Mouse (Mus musculus): Measurements from ENCODE around the gene Fam111a.

Fam111a gene

DNA sequence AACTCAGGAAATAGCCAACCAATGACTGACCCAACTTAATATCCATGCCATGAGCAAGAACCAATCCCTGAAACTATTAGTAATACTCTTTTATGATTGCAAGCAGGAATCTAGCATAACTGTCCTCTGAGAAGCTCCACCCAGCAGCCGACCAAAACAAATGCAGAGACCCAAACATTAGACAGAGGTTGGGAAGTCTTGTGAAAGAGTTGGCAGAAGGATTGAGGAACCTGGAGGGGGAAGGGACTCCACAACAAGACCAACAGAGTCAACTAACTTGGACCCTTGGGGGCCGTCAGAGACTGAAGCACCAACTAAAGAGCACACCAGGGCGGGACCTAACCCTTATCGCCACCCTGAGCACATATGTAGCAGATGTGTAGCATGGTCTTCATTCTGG lies 12.7 kb downstream of the Fam111a start:
- no peak for DNase-seq (ENCODE audit: low read depth, low spot score)

DNA sequence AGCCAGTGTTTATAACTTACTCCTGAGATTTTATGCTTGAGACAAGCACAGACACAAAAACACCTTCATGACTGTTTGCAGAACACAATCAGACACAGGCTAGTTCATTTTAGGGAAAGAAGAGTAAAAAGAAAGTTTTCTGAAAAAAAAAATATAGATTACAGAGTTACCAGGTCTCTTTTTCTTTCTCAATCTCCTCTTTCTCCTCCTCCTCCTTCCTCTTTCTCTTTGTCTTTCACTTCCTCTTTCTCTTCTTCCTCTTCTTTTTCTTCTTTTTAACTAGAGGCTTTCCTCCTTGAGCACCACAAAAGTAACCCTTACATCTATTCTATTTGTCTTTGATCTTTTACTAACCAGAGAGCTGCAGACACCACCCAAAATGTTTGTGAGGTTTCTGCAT lies 18.7 kb downstream of the Fam111a start:
- DNase-seq (ENCODE audit: low read depth, low spot score), result no peak

DNA sequence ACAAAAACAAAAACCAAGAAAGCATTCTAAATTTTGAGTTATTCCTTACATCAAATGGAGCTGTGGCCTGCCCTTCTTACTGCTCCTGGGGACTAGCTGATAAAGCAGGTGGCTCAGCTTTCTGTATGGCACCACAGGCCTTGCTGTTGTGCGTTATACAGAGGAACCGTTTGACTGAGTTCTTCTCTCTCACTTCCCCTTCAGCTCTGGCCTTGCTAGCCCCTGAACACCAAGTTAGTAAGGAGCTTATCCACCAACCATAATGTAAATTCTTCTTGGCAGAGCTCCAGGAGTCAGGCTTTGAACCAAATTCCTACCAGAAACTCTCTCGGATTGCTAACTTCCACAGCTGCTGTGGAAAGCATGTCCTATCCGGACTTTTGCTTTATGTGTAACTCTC lies 21.5 kb downstream of the Fam111a start:
- DNase-seq (ENCODE audit: low read depth, low spot score), result no peak

DNA sequence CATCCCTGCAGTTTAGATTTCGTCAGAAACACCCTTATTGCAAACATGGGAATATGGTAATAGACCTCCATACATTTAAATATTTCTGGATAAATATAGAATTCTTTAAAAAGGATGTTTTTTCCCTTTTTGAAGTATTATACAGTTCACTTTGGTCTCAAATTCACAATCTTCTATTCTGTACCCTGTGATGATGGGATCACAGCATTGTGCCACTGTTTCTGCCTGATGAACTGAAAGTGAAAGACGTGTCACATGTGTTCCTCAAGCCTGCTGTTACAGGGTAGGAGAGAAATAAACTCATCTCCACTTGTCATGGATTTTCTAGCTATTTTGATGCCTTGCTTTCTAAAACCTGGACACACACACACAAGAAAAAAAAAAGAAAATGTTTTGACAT lies 25.3 kb downstream of the Fam111a start:
- no peak for DNase-seq (ENCODE audit: low read depth, low spot score)

DNA sequence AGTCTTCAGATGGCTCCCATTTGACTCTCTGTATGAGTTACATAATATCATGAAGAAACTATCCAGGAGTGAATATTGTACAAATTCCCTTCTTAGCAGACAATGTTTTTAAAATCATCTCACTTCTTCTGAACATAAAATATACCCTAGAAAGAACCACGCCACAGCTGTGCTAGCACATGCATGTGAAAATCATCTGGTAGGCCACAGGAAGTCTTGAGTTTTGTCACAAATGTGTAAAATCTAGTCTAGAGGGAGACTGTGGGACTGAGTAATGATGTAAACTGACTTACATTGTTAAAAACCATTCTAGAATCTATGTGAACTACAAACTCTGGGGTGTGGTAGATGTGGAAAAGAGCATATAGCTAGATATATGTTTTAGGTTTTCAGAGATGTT lies 26.1 kb downstream of the Fam111a start:
- DNase-seq (ENCODE audit: low read depth, low spot score), result no peak

DNA sequence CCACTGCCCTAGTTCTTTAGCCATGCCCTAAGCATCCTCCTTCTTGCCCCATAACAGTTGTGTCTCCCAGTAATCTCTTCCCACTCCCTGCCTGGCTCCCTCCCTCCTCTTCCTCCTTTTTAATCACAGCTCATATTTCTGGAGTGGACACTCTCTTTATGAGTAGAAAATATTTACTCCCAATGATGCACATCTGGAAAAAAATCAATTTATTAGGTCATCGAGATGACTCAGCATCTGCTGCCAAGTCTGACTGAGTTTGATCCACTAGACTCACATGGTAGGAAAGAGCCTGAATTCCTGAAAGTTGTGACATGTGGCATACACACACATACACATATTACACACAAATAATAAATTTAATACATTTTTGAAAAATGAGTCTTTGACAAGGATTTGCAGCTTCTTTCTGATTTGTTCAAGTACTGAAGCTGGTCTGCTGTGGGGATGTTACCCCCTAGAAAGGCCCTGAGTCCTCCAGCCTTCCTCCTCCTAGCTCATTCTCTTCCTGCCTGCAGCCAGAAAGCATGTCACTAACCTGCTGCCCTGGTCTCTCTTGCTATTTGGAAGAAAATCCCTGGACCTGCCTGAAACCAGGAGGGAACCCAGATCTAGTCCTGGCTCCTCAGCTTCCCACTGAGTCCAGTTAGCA lies 27.2 kb downstream of the Fam111a start:
- DNase-seq (ENCODE audit: low read depth, low spot score), result no peak

DNA sequence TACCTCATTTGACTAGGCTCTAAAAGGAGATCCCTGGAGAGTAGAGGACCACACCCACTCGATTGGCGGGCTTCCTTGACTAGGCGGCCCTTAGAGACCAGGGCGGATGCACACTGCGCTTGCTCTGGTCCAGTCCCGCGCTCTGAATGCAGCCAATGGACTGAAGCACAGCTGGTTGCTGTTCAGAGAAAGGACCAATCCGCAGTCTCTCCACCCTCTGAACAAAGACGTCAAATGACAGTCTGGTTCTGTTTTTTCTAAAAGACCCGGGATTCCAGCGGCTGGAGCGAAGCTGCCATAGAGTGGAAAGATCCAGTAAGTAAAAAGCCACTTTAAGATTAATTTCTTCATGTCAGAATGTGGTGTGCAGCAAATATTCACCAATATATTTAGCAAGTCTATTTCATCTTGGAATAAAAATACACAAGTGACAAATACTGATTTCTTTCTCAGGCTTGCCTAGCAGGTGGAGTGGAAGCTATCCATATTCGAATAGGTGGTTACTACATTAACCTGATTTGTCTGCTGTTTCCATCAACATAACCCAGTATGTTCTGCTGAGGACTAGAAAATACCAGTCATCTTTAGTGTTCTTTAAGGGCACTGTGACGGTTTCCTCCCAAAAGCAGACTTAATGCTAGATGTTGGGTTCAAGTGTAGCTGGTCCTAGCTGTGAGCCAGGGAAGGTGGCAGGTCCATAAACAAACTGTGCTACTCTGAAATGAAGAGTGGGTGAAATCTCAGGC lies 27.9 kb downstream of the Fam111a start:
- peak; percentile 69 for DNase-seq (ENCODE audit: low read depth, low spot score)

DNA sequence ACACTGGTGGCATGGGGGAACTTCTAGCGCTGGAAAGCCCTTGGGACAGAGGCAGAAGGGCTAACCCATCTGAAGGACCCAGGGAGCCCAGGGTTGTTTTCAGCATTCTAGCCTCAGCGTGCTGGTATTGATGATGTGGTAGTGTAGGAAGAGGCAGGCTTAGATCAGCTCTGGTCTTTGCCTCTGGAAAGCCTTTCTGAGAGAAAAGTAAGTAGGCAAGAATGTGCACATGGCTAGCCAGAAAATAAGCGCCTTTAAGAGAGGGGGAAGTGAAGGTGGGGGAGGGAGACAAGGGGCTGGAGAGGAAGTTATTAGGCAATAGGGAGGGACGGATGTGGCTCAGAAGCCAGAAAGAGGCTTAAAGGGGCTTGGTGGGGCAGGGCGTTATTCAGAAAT lies 28.5 kb downstream of the Fam111a start:
- no peak for DNase-seq (ENCODE audit: low read depth, low spot score)

DNA sequence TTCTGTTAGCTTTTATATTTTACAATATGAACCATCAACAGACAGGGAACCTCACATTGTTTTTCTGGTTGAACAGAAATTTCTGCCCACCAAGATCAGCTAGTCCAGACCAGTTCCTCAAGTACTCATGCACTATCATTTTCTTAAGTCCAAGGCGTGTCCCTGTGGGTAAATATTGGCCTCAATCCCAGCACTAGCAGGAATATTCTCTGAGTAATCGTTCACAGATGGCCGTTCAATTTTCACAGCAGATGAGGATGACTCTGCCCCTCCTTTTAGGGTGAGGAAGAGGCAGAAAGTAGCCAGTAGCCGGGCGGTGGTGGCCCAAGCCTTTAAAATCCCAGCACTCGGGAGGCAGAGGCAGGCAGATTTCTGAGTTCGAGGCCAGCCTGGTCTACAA lies 29.6 kb downstream of the Fam111a start:
- DNase-seq (ENCODE audit: low read depth, low spot score), result no peak

DNA sequence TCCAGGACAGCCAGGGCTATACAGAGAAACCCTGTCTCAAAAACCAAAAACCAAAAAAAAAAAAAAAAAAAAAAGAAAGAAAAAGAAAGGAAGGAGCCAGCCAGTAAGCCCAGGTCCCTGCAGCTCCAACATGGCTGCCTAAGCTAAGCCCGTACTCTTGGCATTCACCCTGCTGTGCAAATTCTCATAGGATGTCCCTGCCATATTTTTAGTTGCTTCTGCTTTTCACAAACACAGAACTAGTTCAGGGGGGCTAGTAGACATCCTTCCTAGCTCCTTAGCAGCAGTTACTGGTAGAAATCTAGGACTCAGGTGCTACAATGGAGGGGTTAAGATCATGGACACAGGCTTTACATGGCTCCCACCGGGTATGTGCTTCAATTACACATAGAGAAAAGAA lies 30.0 kb downstream of the Fam111a start:
- DNase-seq (ENCODE audit: low read depth, low spot score), result no peak

DNA sequence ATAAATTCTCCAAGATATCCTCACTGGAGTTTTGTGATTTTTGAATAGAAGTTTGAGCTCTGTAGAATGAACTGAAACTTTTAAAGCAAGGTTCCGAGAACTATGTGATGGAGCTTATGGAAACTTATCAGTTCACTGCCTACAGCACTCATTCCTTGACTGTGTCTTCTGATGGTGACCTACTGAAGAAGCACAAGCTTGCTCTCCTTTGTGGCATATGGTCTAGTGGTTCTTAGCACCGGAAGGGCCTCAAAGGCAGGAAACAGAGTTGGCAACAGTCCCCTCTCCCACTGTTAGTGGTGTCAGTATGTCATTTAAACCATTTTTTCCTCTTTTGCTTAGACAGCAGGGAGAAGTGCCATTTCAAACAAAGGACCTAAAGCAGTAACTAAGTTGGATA lies 31.1 kb downstream of the Fam111a start:
- DNase-seq (ENCODE audit: low read depth, low spot score), result no peak

DNA sequence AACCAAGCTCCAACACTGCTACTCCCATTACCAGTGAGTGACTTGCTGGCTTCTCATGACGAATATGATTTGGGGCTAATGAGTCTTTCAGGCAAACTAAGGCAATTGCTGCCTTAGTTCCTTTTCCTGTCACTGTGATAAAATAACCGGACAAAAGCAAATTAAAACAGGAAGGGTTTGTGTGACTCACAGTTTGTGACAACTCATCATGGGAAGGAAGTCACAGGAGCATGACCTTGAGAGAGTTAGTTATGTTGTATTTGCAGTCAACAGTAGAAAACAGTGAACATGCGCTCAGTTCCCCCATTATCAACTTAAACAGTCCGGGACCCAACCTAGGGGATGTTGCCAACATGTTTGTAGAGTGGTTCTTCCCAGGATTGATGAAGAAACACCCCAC lies 39.8 kb downstream of the Fam111a start:
- DNase-seq (ENCODE audit: low read depth, low spot score), result no peak

DNA sequence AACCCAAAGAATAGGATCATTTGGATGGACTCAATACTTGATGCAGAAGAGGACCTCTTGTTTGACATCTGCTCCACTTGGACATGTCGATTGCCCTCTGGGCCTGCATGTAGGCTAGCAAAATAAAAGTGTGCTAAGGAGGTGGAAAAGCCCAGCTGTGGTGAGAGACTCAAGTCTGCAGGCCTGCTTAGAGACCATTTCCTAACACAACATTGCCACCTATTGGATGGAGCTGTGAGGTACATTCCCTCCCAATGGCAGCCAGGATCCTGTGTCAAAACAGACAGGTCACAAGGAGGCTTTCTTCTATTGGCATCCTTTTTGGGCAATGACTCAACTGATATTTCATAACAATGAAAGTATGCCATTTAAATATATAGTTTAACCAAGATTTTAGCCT lies 46.4 kb downstream of the Fam111a start:
- DNase-seq (ENCODE audit: low read depth, low spot score), result peak; percentile 48

DNA sequence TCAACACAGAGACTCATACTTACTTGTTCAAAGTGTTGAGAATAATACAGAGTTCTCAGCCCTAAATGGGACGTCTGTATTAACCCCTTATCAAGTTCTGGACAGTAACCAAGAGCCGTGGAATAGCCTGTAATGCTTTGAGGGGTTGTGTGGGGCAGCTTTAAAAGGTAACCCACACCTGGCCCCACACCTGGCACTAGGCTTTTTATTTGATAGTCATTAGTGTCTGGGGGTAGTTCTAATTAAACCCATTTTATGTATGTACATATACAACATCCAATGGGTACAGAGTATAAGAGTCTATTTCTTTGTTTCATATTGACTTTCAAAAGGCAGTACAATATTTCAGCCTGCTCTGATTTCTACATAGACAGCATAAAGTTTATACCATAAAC lies 49.6 kb downstream of the Fam111a start:
- DNase-seq (ENCODE audit: low read depth, low spot score), result no peak

DNA sequence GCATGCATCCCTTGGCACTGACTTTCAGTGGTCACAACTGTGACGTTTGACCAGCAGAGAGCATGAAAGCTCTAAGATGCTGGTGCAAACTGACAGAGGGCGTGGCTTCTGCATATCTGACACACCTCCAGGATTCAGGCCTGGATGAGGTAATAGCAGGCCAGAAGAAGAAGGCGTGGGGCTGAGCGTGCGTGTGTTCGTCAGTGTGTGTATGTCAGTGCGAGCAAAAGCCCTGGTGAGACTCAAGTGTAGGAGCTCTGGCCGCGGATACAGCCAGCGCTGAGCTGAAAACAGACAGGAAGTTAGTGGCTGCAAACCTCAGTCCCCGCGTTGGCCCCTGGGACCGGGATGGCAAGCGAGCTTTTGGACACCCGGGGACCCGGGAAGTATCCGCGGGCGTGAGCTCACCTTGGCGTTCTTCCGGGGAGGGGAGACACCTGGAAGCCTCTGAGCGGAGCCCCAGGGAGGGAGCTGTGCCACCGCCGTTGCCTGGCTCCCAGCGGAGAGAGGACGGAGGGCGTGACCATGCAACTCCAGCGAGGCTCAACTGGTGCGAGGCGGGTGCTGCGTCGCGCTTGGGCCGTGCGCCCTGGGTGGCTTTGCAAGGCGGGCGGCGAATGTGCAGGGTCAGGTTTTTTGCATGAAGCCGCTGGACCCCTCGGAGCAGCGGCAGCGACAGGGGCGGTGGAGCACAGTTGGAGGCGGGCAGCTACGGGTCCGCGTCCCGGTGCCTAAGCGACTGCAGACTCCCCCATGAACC lies 50.2 kb downstream of the Fam111a start:
- DNase-seq (ENCODE audit: low read depth, low spot score), result peak; percentile 47

DNA sequence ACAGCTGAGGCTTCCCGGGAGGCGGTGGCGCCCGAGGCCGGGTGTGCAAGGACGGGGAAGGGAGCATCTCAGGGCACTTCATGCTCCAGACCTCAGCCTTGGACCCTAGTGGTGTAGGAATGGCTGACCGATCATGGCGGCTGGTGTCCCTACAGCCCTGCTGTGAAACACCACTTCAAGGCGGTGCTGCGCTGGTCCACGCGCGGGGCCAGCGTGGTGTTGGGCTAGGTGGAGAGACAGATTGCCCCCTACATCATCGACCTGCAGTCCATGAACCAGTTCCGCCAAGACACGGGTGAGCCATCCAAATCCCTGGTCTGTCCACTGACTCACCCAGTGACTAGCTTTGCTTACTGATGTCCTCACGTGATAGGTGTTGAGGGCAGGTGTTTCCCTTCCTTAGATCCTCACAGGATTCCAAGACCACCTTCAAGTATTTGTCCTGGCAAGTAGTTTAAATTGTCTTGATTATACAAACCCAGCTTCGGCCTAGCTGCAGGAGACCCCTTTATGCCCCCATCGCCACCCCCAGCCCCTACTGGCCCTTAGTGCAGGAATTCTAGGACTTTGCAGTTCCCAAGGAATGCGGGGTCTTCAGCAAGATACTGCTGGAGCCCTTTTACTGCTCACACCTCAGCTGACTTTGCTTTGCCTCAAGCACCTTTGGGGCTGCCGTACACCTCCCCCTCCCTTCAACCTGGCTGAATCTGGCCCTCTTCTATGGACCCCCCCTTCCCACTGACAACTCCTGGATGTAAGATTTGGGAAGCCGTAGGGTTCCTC lies 50.9 kb downstream of the Fam111a start:
- DNase-seq (ENCODE audit: low read depth, low spot score), result no peak

DNA sequence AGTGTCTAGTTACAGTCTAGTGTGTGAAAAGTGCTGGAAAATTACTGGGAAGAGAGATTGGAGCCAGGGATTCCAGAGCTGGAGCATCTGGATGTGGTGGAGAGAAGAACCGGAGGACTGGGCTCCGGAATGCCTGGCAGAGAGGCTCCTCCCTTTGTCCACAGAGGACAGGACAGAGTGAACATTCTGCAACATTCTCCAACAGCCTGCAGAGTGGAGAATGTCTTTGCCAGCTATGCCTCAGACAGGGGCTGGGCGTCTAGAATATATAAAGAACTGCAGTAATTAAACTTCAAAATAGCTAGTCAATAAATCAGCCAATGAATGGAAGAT lies 51.5 kb downstream of the Fam111a start:
- DNase-seq (ENCODE audit: low read depth, low spot score), result no peak

DNA sequence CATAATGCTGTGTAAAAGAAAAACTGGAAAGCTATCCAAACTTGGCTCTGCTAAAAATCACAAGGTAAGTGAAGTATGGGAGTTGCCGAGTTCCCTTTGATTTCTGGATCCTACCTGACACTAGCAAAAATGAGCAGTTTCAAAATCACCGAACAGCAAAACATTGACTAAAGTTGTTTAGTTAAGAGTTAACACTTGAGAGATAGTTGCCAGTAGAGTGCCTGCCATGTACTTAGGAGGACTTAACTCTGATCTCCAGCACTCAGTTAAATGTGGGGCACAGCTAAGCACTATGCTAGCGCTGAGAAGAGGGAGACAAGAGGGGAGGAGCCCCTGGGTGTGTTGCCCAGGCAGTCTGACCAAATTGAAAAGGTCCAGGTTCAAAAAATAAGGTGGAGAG lies 53.1 kb downstream of the Fam111a start:
- no peak for DNase-seq (ENCODE audit: low read depth, low spot score)

DNA sequence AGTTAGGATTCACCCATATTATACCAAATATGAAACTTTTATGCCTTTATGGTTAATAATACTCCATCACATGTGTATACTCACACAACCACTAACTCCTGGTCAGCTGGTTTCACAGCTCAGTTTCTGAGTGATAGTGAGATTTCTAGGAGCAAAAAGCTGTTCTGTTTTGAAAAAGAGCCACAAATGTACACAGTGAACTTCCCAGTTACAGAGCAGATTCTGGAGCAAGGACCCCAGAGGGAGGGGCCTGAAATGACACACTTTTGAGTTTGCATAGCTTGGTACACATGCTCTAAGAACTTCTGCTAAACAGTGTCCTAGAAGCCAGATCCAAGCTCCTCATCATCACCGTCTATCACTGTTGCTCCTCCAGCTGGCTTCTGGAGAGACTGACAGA lies 54.1 kb downstream of the Fam111a start, which contains the start of gene Gm4952:
TSS of gene Gm4952 (plus strand) at position 301 of the 400 bp plus-strand sequence.
- no peak for DNase-seq (ENCODE audit: low read depth, low spot score)

DNA sequence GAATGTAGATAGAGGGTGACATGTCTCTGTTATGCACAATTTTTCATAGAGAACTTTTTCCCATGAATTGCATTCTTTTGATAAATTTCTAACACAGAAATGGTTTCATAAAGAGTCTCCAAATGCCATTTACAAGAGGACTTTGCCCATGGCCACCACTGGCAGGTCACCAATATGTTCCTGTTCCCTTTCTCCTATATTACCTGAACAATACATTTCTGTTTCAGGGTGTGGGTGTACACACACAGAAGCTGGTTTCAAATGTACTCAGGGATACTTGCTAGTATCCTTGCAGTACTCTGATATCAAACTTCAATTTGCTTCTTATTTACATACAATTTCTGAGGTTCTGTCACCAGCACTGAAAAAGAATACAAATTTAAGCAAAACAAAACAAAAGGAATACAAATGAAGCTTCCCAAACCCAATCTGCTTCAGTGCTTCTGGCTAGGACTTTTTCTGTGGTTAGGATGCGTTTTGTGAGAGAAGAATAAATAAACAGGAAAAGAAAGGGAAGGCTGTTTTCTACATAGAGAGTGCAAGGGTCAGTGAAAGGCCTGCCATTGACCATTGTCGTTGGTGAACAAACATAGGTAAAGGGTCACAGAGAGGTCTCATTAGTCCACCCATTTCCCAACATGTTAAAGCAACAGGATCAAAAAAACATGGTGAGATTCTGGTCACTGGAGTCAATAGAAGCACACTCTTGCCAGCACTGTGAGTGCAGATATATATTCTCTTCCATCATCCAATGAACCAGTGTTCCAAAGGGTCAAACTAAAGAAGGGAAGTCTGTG lies 55.3 kb downstream of the Fam111a start:
- no peak for DNase-seq (ENCODE audit: low read depth, low spot score)

DNA sequence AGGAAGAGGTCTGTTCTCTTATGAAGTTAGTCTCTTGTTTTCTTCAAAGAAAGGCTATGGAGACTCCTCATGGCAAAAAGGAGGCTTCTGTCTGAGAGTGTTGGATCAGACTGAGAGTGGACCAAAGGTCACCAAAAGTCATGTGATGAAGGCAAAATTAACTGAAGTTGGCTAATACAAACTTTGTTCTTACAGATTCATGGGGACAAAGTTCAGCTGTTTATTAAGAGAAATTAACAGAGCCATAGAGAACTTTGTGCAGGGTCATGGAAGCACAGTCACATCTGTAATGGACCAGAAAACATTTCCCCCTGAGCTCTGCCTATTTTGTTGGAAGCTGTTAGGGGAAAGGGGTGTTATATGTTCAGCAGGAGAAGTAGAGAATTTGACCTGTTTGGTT lies 62.8 kb downstream of the Fam111a start:
- no peak for DNase-seq (ENCODE audit: low read depth, low spot score)
